ENCODE assay signal across 17 mouse cellular contexts in genomic region chr9:118587115-118587514, GRCm38 (mm10).
"Had no signal": no experiment of that assay in that cellular context is flagged by ENCODE, and none has a peak within 500 bp of the region (broad histone marks: within the 10 kb centered on the region; RNA-seq: fewer than 3 reads in every experiment).

No protein-coding gene starts in this region.

- ATAC-seq: midbrain, embryonic 16.5 days had no signal

- H3K9me3 ChIP-seq: midbrain, embryonic 10.5 days; midbrain, embryonic 12.5 days; neural tube, embryonic 13.5 days; neural tube, embryonic 15.5 days had no signal

- H3K4me3 ChIP-seq: midbrain, embryonic 10.5 days; midbrain, embryonic 12.5 days; myocyte; neural tube, embryonic 13.5 days; neural tube, embryonic 15.5 days had no signal

- DNase-seq: lung, adult 18-20 months; lung, embryonic 14.5 days; lung, postnatal 10 days; midbrain, embryonic 14.5 days; retina, postnatal 1 day; right cerebral cortex, adult 18-20 months; right cerebral cortex, postnatal 25 days; right cerebral cortex, postnatal 4 days; thymus, adult 18-20 months; thymus, postnatal 14 days; thymus, postnatal 4 days had no signal

- H3K9ac ChIP-seq: lung, embryonic 14.5 days; midbrain, embryonic 12.5 days; neural tube, embryonic 13.5 days; neural tube, embryonic 15.5 days had no signal

- H3K27ac ChIP-seq: midbrain, embryonic 10.5 days; midbrain, embryonic 12.5 days; neural tube, embryonic 13.5 days; neural tube, embryonic 15.5 days had no signal

- H3K4me2 ChIP-seq: lung, embryonic 14.5 days; midbrain, embryonic 12.5 days; neural tube, embryonic 13.5 days; neural tube, embryonic 15.5 days had no signal

- H3K27me3 ChIP-seq: midbrain, embryonic 12.5 days; neural tube, embryonic 13.5 days; neural tube, embryonic 15.5 days had no signal
